Mouse (Mus musculus): ENCODE data around the gene Map1b. TPM values are rescaled to one million over a fixed set of nuclear protein-coding genes. Genes with fewer than 3 reads are reported as not detected.

Gene Map1b
- total RNA-seq, 1 experiment, result 21.2 TPM

GRCm38 (mm10) chr13:99501393-99501792 is 14.9 kb downstream of the Map1b start:
- Histone ChIP-seq H3K4me3 (ENCODE audit: insufficient read depth in 1 of 2, low read depth in 1 of 2, low read length in 2 of 2, poor library complexity in 1 of 2, severe bottlenecking in 1 of 2) (no peak overlapping the region), H3K4me1 (ENCODE audit: control insufficient read depth in 2 of 2, insufficient read depth in 2 of 2, low read length in 2 of 2, poor library complexity in 1 of 2) (peaks cover 9 to 18% of the 10 kb centered on the region in 2 experiments; a peak in 3 of 4 replicates), H3K36me3 (ENCODE audit: control insufficient read depth, insufficient read depth, low read length, poor library complexity, severe bottlenecking) (peaks cover 3% of the 10 kb centered on the region; the same call in 1 of the 2 replicates), H3K27ac (ENCODE audit: insufficient read depth, low read depth, low read length, poor library complexity, severe bottlenecking) (no peak overlapping the region), H3K9me3 (ENCODE audit: control insufficient read depth, insufficient read depth, low read depth, low read length) (no peaks in the 10 kb centered on the region), H3K9ac (ENCODE audit: insufficient read depth, low read depth, low read length, poor library complexity, severe bottlenecking) (no peak overlapping the region)
- TF ChIP-seq ZC3H11A (IDR thresholded peaks at IDR 0.05; ENCODE audit: borderline replicate concordance, low read depth, low read length), result no peak
- no peak for TF ChIP-seq ZNF384 (IDR thresholded peaks at IDR 0.05; ENCODE audit: low read depth, low read length)
- no peak for TF ChIP-seq MAFK (IDR thresholded peaks at IDR 0.05; ENCODE audit: insufficient read depth, low read depth, low read length)
- no peak for TF ChIP-seq CHD2 (IDR thresholded peaks at IDR 0.05; ENCODE audit: low read depth, low read length)
- no peak for TF ChIP-seq HCFC1 (IDR thresholded peaks at IDR 0.05; ENCODE audit: borderline replicate concordance, insufficient read depth, low read length)
- in situ Hi-C loops (cut with MboI; ENCODE audit: low sequenced_read_pairs in 2 of 2, unreplicated experiment in 2 of 2), result no loop called here
- DNase-seq (ENCODE audit: low read depth, low spot score), result no peak

- no peak for DNase-seq (ENCODE audit: low read depth, low spot score)
- H3K4me1 ChIP-seq (ENCODE audit: control insufficient read depth in 2 of 2, insufficient read depth in 2 of 2, low read length in 2 of 2, poor library complexity in 1 of 2), result peaks cover 7 to 16% of the 10 kb centered on the region in 2 experiments; a peak in 3 of 4 replicates
- H3K9me3 ChIP-seq (ENCODE audit: control insufficient read depth, insufficient read depth, low read depth, low read length), result no peaks in the 10 kb centered on the region
- no peak overlapping the region for H3K27ac ChIP-seq (ENCODE audit: insufficient read depth, low read depth, low read length, poor library complexity, severe bottlenecking)
- in situ Hi-C loops (cut with MboI; ENCODE audit: low sequenced_read_pairs in 2 of 2, unreplicated experiment in 2 of 2), result no loop called here
- H3K9ac ChIP-seq (ENCODE audit: insufficient read depth, low read depth, low read length, poor library complexity, severe bottlenecking), result no peak overlapping the region
- H3K4me3 ChIP-seq (ENCODE audit: insufficient read depth in 1 of 2, low read depth in 1 of 2, low read length in 2 of 2, poor library complexity in 1 of 2, severe bottlenecking in 1 of 2), result no peak overlapping the region
- TF ChIP-seq ZC3H11A (IDR thresholded peaks at IDR 0.05; ENCODE audit: borderline replicate concordance, low read depth, low read length), result peak; percentile 22; the same call in 1 of the 2 replicates
- no peak for TF ChIP-seq ZNF384 (IDR thresholded peaks at IDR 0.05; ENCODE audit: low read depth, low read length)
- peaks cover 3% of the 10 kb centered on the region; the same call in 1 of the 2 replicates for H3K36me3 ChIP-seq (ENCODE audit: control insufficient read depth, insufficient read depth, low read length, poor library complexity, severe bottlenecking)
Measured at GRCm38 (mm10) chr13:99500609-99501008, 15.7 kb downstream of the Map1b start.

- H3K36me3 ChIP-seq (ENCODE audit: control insufficient read depth, insufficient read depth, low read length, poor library complexity, severe bottlenecking), result peaks cover 3% of the 10 kb centered on the region; the same call in 1 of the 2 replicates
- H3K4me1 ChIP-seq (ENCODE audit: control insufficient read depth in 2 of 2, insufficient read depth in 2 of 2, low read length in 2 of 2, poor library complexity in 1 of 2), result peaks cover 2 to 11% of the 10 kb centered on the region in 2 experiments; a peak in 2 of 4 replicates
- in situ Hi-C loops (cut with MboI; ENCODE audit: low sequenced_read_pairs in 2 of 2, unreplicated experiment in 2 of 2), result no loop called here
- no peak overlapping the region for H3K27ac ChIP-seq (ENCODE audit: insufficient read depth, low read depth, low read length, poor library complexity, severe bottlenecking)
- no peak for DNase-seq (ENCODE audit: low read depth, low spot score)
- no peak overlapping the region for H3K9ac ChIP-seq (ENCODE audit: insufficient read depth, low read depth, low read length, poor library complexity, severe bottlenecking)
- H3K4me3 ChIP-seq (ENCODE audit: insufficient read depth in 1 of 2, low read depth in 1 of 2, low read length in 2 of 2, poor library complexity in 1 of 2, severe bottlenecking in 1 of 2), result no peak overlapping the region
- TF ChIP-seq MAFK (IDR thresholded peaks at IDR 0.05; ENCODE audit: insufficient read depth, low read depth, low read length) (no peak), ZC3H11A (IDR thresholded peaks at IDR 0.05; ENCODE audit: borderline replicate concordance, low read depth, low read length) (no peak), ZNF384 (IDR thresholded peaks at IDR 0.05; ENCODE audit: low read depth, low read length) (no peak), HCFC1 (IDR thresholded peaks at IDR 0.05; ENCODE audit: borderline replicate concordance, insufficient read depth, low read length) (no peak), CHD2 (IDR thresholded peaks at IDR 0.05; ENCODE audit: low read depth, low read length) (no peak)
- H3K9me3 ChIP-seq (ENCODE audit: control insufficient read depth, insufficient read depth, low read depth, low read length), result no peaks in the 10 kb centered on the region
Measured at GRCm38 (mm10) chr13:99499764-99500163, 16.6 kb downstream of the Map1b start.

GRCm38 (mm10) chr13:99496106-99496505 is 20.2 kb downstream of the Map1b start:
- TF ChIP-seq CHD2 (IDR thresholded peaks at IDR 0.05; ENCODE audit: low read depth, low read length) (no peak), ZC3H11A (IDR thresholded peaks at IDR 0.05; ENCODE audit: borderline replicate concordance, low read depth, low read length) (0 out of 2 replicates have a peak, but pooled peaks have one; percentile 12), MAFK (IDR thresholded peaks at IDR 0.05; ENCODE audit: insufficient read depth, low read depth, low read length) (no peak)
- in situ Hi-C loops (cut with MboI; ENCODE audit: low sequenced_read_pairs in 2 of 2, unreplicated experiment in 2 of 2), result no loop called here

GRCm38 (mm10) chr13:99494416-99494815 is 21.9 kb downstream of the Map1b start:
- no peak overlapping the region for H3K9ac ChIP-seq (ENCODE audit: insufficient read depth, low read depth, low read length, poor library complexity, severe bottlenecking)
- in situ Hi-C loops (cut with MboI; ENCODE audit: low sequenced_read_pairs in 2 of 2, unreplicated experiment in 2 of 2), result no loop called here

More at GRCm38 (mm10) chr13:99496106-99496505, 20.2 kb downstream of the Map1b start:
- no peak for DNase-seq (ENCODE audit: low read depth, low spot score)
- Histone ChIP-seq H3K9me3 (ENCODE audit: control insufficient read depth, insufficient read depth, low read depth, low read length) (no peaks in the 10 kb centered on the region), H3K4me1 (ENCODE audit: control insufficient read depth in 2 of 2, insufficient read depth in 2 of 2, low read length in 2 of 2, poor library complexity in 1 of 2) (0 out of 4 replicates have a peak, but pooled peaks cover 0 to 3% of the 10 kb centered on the region in 2 experiments), H3K4me3 (ENCODE audit: insufficient read depth in 1 of 2, low read depth in 1 of 2, low read length in 2 of 2, poor library complexity in 1 of 2, severe bottlenecking in 1 of 2) (no peak overlapping the region), H3K27ac (ENCODE audit: insufficient read depth, low read depth, low read length, poor library complexity, severe bottlenecking) (no peak overlapping the region), H3K9ac (ENCODE audit: insufficient read depth, low read depth, low read length, poor library complexity, severe bottlenecking) (no peak overlapping the region), H3K36me3 (ENCODE audit: control insufficient read depth, insufficient read depth, low read length, poor library complexity, severe bottlenecking) (no peaks in the 10 kb centered on the region; the same call in 1 of the 2 replicates)

More at GRCm38 (mm10) chr13:99494416-99494815, 21.9 kb downstream of the Map1b start:
- H3K9me3 ChIP-seq (ENCODE audit: control insufficient read depth, insufficient read depth, low read depth, low read length), result no peaks in the 10 kb centered on the region
- H3K27ac ChIP-seq (ENCODE audit: insufficient read depth, low read depth, low read length, poor library complexity, severe bottlenecking), result no peak overlapping the region
- H3K4me3 ChIP-seq (ENCODE audit: insufficient read depth in 1 of 2, low read depth in 1 of 2, low read length in 2 of 2, poor library complexity in 1 of 2, severe bottlenecking in 1 of 2), result no peak overlapping the region
- no peak for DNase-seq (ENCODE audit: low read depth, low spot score)
- TF ChIP-seq HCFC1 (IDR thresholded peaks at IDR 0.05; ENCODE audit: borderline replicate concordance, insufficient read depth, low read length) (no peak), ZNF384 (IDR thresholded peaks at IDR 0.05; ENCODE audit: low read depth, low read length) (no peak), CHD2 (IDR thresholded peaks at IDR 0.05; ENCODE audit: low read depth, low read length) (no peak), ZC3H11A (IDR thresholded peaks at IDR 0.05; ENCODE audit: borderline replicate concordance, low read depth, low read length) (no peak)
- H3K36me3 ChIP-seq (ENCODE audit: control insufficient read depth, insufficient read depth, low read length, poor library complexity, severe bottlenecking), result no peaks in the 10 kb centered on the region; the same call in 1 of the 2 replicates
- H3K4me1 ChIP-seq (ENCODE audit: control insufficient read depth in 2 of 2, insufficient read depth in 2 of 2, low read length in 2 of 2, poor library complexity in 1 of 2), result no peaks in the 10 kb centered on the region

Data from ES-E14 (cell line).